In genomic region chr2:105414309-105414708, GRCm38 (mm10) we compare ENCODE assay signal across 20 mouse cellular contexts. TPM values are rescaled to one million over a fixed set of nuclear protein-coding genes. Genes with fewer than 3 reads are reported as not detected.
A peak's percentile ranks its signal among the peaks of the same experiment; 100 is the strongest.
DNase-seq lines count a peak whose midpoint lies in the region; ATAC-seq and TF ChIP-seq lines count a peak whose summit lies in the region.
"Had no signal": no experiment of that assay in that cellular context is flagged by ENCODE, and none has a peak within 500 bp of the region (broad histone marks: within the 10 kb centered on the region; RNA-seq: fewer than 3 reads in every experiment).

No protein-coding gene starts in this region.

- ATAC-seq in liver, embryonic 14.5 days (ENCODE audit: insufficient read depth), result peak; percentile 73
- peak; percentile 44 for ATAC-seq in megakaryocyte progenitor cell, adult 5-6 weeks (replicated peaks; ENCODE audit: poor library complexity)
- no peak for ATAC-seq in CD4-positive, CD25-positive, alpha-beta regulatory T cell, adult 4 months
- ATAC-seq: forebrain, embryonic 13.5 days; hindbrain, embryonic 16.5 days had no signal

- no peak overlapping the region for H3K27ac ChIP-seq in MEL (ENCODE audit: control insufficient read depth, low read depth, low read length)
- no peak overlapping the region for H3K27ac ChIP-seq in liver, embryonic 14.5 days
- H3K27ac ChIP-seq: embryonic facial prominence, embryonic 10.5 days; forebrain, embryonic 13.5 days; hindbrain, embryonic 12.5 days had no signal

- no peak for TF ChIP-seq RAD21 in MEL (IDR thresholded peaks at IDR 0.05; ENCODE audit: low read depth, low read length)

- H3K79me2 ChIP-seq in MEL (ENCODE audit: control insufficient read depth, insufficient read depth, low read length, poor library complexity), result no peaks in the 10 kb centered on the region

- no peak overlapping the region for H3K9ac ChIP-seq in MEL (ENCODE audit: control insufficient read depth, low read depth, low read length, poor library complexity, severe bottlenecking)
- H3K9ac ChIP-seq in liver, embryonic 14.5 days (replicated peaks), result no peak overlapping the region
- H3K9ac ChIP-seq: forebrain, embryonic 13.5 days; hindbrain, embryonic 12.5 days had no signal

- TF ChIP-seq CTCF in MEL (IDR thresholded peaks at IDR 0.05 in 2 of 3, conservative IDR thresholded peaks at IDR 0.05 in 1 of 3; ENCODE audit: control insufficient read depth in 1 of 3, insufficient read depth in 1 of 3, low read depth in 2 of 3, low read length in 3 of 3, poor library complexity in 1 of 3, severe bottlenecking in 1 of 3), result no peak
- TF ChIP-seq CTCF in liver, embryonic 14.5 days (IDR thresholded peaks at IDR 0.05; ENCODE audit: low read depth), result no peak

- TF ChIP-seq POLR2A in MEL (IDR thresholded peaks at IDR 0.05; ENCODE audit: control insufficient read depth in 1 of 2, insufficient read depth in 1 of 2, low read depth in 1 of 2, low read length in 2 of 2, poor library complexity in 1 of 2), result no peak

- DNase-seq in MEL (ENCODE audit: low read depth, low spot score) (peak; percentile 20), liver (peak; percentile 58)
- DNase-seq in liver, embryonic 14.5 days (ENCODE audit: low read depth in 3 of 3, low spot score in 3 of 3), result peak in 2 of 3 experiments; percentile 12 to 26
- DNase-seq in left cerebral cortex, postnatal 14 days (ENCODE audit: low spot score in 2 of 2), result no peak
- no peak for DNase-seq in heart, adult 11 months
- DNase-seq: adrenal gland, adult 2 months; adrenal gland, postnatal 25 days; cerebellum, adult 2 months; cerebellum, postnatal 10 days; gastrocnemius, postnatal 36 days; heart, adult 18-20 months; heart, postnatal 10 days; heart, postnatal 4 days had no signal

- H3K4me3 ChIP-seq in MEL (ENCODE audit: control insufficient read depth in 1 of 2, insufficient read depth in 1 of 2, low read depth in 2 of 2, low read length in 2 of 2), result no peak overlapping the region
- H3K4me3 ChIP-seq in liver, embryonic 14.5 days (ENCODE audit: insufficient read depth in 1 of 2, low read depth in 2 of 2, low read length in 2 of 2), result no peak overlapping the region
- H3K4me3 ChIP-seq: embryonic facial prominence, embryonic 10.5 days; forebrain, embryonic 13.5 days; heart, embryonic 10.5 days; hindbrain, embryonic 12.5 days had no signal

- intact Hi-C loops in left cerebral cortex, postnatal 14 days (cut with DNase I), result no loop called here

- WGBS in liver, embryonic 14.5 days (ENCODE audit: insufficient replicate concordance), result 12% methylated on average over 2 of the region's 2 CpGs

- no peak overlapping the region for H3K4me2 ChIP-seq in liver, embryonic 14.5 days (ENCODE audit: low read depth)
- H3K4me2 ChIP-seq: forebrain, embryonic 13.5 days; hindbrain, embryonic 12.5 days had no signal

- H3K9me3 ChIP-seq in MEL (replicated peaks; ENCODE audit: insufficient read depth, low read length), result no peaks in the 10 kb centered on the region
- H3K9me3 ChIP-seq in liver, embryonic 14.5 days (ENCODE audit: control insufficient read depth, low read length), result no peaks in the 10 kb centered on the region
- H3K9me3 ChIP-seq: embryonic facial prominence, embryonic 10.5 days; forebrain, embryonic 13.5 days; heart, embryonic 10.5 days; hindbrain, embryonic 12.5 days had no signal

- H3K4me1 ChIP-seq in MEL (ENCODE audit: control insufficient read depth in 1 of 2, insufficient read depth in 2 of 2, low read length in 2 of 2), result peaks cover 6 to 14% of the 10 kb centered on the region in 2 experiments
- peaks cover 18 to 42% of the 10 kb centered on the region in 2 experiments for H3K4me1 ChIP-seq in liver, embryonic 14.5 days (replicated peaks; ENCODE audit: control insufficient read depth in 2 of 2, insufficient read depth in 2 of 2, low read length in 1 of 2)

- no peaks in the 10 kb centered on the region for H3K27me3 ChIP-seq in MEL (ENCODE audit: control insufficient read depth in 1 of 2, insufficient read depth in 2 of 2, low read length in 2 of 2)
- H3K27me3 ChIP-seq in liver, embryonic 14.5 days (ENCODE audit: control insufficient read depth, insufficient read depth, low read length), result no peaks in the 10 kb centered on the region
- H3K27me3 ChIP-seq: forebrain, embryonic 13.5 days; hindbrain, embryonic 12.5 days had no signal

- H3K36me3 ChIP-seq in MEL (ENCODE audit: control insufficient read depth in 1 of 2, insufficient read depth in 2 of 2, low read length in 2 of 2), result peaks cover 0 to 10% of the 10 kb centered on the region in 2 experiments; a peak in 2 of 4 replicates
- H3K36me3 ChIP-seq in liver, embryonic 14.5 days (replicated peaks; ENCODE audit: control insufficient read depth, insufficient read depth, low read depth), result no peaks in the 10 kb centered on the region
- H3K36me3 ChIP-seq: embryonic facial prominence, embryonic 10.5 days; heart, embryonic 10.5 days; hindbrain, embryonic 12.5 days had no signal

- peak; percentile 65 to 75 for TF ChIP-seq EP300 in MEL (IDR thresholded peaks at IDR 0.05; ENCODE audit: low read depth in 1 of 2, low read length in 2 of 2)
- peak; percentile 77 for TF ChIP-seq EP300 in liver, embryonic 14.5 days (IDR thresholded peaks at IDR 0.05; ENCODE audit: low read depth)

TF ChIP-seq in MEL, 35 proteins besides CTCF, POLR2A, EP300 and RAD21:
- TF ChIP-seq POLR2AphosphoS5 (IDR thresholded peaks at IDR 0.05; ENCODE audit: borderline replicate concordance, low read depth, low read length) (no peak), NELFE (IDR thresholded peaks at IDR 0.05; ENCODE audit: low read depth, low read length) (no peak), ETS1 (IDR thresholded peaks at IDR 0.05; ENCODE audit: low read depth, low read length) (peak; percentile 71), HCFC1 (IDR thresholded peaks at IDR 0.05; ENCODE audit: low read depth, low read length) (no peak), KAT2A (conservative IDR thresholded peaks at IDR 0.05; ENCODE audit: low read depth, low read length) (no peak), CHD1 (IDR thresholded peaks at IDR 0.05; ENCODE audit: low read depth, low read length) (no peak), TBP (IDR thresholded peaks at IDR 0.05; ENCODE audit: low read depth, low read length) (no peak), SIN3A (IDR thresholded peaks at IDR 0.05; ENCODE audit: low read length) (0 out of 2 replicates have a peak, but pooled peaks have one; percentile 17), USF2 (IDR thresholded peaks at IDR 0.05; ENCODE audit: borderline replicate concordance in 1 of 2, insufficient read depth in 1 of 2, low read depth in 1 of 2, low read length in 2 of 2) (no peak), MYC (IDR thresholded peaks at IDR 0.05; ENCODE audit: low read depth, low read length) (no peak), MAX (IDR thresholded peaks at IDR 0.05; ENCODE audit: low read length) (no peak), ZNF384 (IDR thresholded peaks at IDR 0.05; ENCODE audit: low read depth, low read length) (no peak), GATA1 (IDR thresholded peaks at IDR 0.05; ENCODE audit: low read depth, low read length) (peak; percentile 70), MAZ (IDR thresholded peaks at IDR 0.05; ENCODE audit: low read depth, low read length) (no peak), JUND (IDR thresholded peaks at IDR 0.05; ENCODE audit: low read depth, low read length) (no peak), RCOR1 (IDR thresholded peaks at IDR 0.05; ENCODE audit: low read depth, low read length) (no peak), POLR2AphosphoS2 (IDR thresholded peaks at IDR 0.05; ENCODE audit: low read length) (no peak), ZMIZ1 (IDR thresholded peaks at IDR 0.05; ENCODE audit: low read depth, low read length) (no peak), MAFK (IDR thresholded peaks at IDR 0.05; ENCODE audit: borderline replicate concordance, low read depth, low read length) (no peak), NRF1 (IDR thresholded peaks at IDR 0.05; ENCODE audit: insufficient read depth, low read depth, low read length, poor library complexity, severe bottlenecking) (no peak), TAL1 (IDR thresholded peaks at IDR 0.05; ENCODE audit: low read length) (no peak), MEF2A (IDR thresholded peaks at IDR 0.05; ENCODE audit: extremely low read depth, insufficient replicate concordance, low read depth, low read length, poor library complexity, severe bottlenecking) (no peak), MYB (IDR thresholded peaks at IDR 0.05; ENCODE audit: low read depth, low read length) (no peak), TCF12 (IDR thresholded peaks at IDR 0.05; ENCODE audit: low read depth, low read length) (peak; percentile 85), SMC3 (IDR thresholded peaks at IDR 0.05; ENCODE audit: low read depth, low read length) (no peak), CHD2 (IDR thresholded peaks at IDR 0.05; ENCODE audit: low read length) (no peak), ZKSCAN1 (IDR thresholded peaks at IDR 0.05; ENCODE audit: low read depth, low read length) (no peak), E2F4 (IDR thresholded peaks at IDR 0.05; ENCODE audit: borderline replicate concordance, low read depth, low read length) (no peak), MXI1 (IDR thresholded peaks at IDR 0.05; ENCODE audit: low read depth, low read length) (no peak), GABPA (IDR thresholded peaks at IDR 0.05; ENCODE audit: low read depth, low read length) (no peak)

RNA-seq across cellular contexts. Expression of gene Rcn1, which starts 15.2 kb away (rescaled TPM):
- total RNA-seq in MEL (2012; rRNA removed), result 43.2 and 45.7 TPM in 2 replicates
- polyA plus RNA-seq in MEL (2012; ENCODE audit: insufficient read depth in 1 of 2, insufficient read length in 2 of 2, low read depth in 1 of 2, low replicate concordance in 2 of 2, missing spikeins in 1 of 2), result 10 to 100 TPM in 1 of 2 experiments, not detected in 1; 51.0 TPM
- polyA plus RNA-seq in liver, embryonic 14.5 days (2012; rRNA removed), result 5.6 and 9.3 TPM in 2 replicates
- polyA plus RNA-seq in liver, embryonic 14.5 days (2014; fragmentation: Nextera tagmentation; extraction: Ambion mirVana), result 14.4 and 17.2 TPM in 2 replicates
- 18.1 and 22.9 TPM in 2 replicates for total RNA-seq in megakaryocyte progenitor cell, adult 5-6 weeks (2015)
- 41.0 and 49.9 TPM in 2 replicates for total RNA-seq in megakaryocyte progenitor cell, adult 5-6 weeks (2017)
- 10 to 100 TPM; 32.8 to 33.7 TPM for total RNA-seq in left cerebral cortex, postnatal 14 days (2021)
- 10 to 100 TPM; 13.3 to 16.9 TPM for polyA plus RNA-seq in CD4-positive, CD25-positive, alpha-beta regulatory T cell, adult 4 months (2017; shearing (Covaris generic))

Comparison
In these comparisons a context has a peak if more than half of its experiments do, and no peak if none do; other contexts are left out.
1. DNase-seq: peak in MEL (single experiment), liver (single experiment) and liver, embryonic 14.5 days (2 of 3); none in left cerebral cortex, postnatal 14 days (0 of 2) and heart, adult 11 months (single experiment).